Comparison of ENCODE assay signal across 8 mouse cellular contexts in genomic region chr15:31315630-31316231, GRCm38 (mm10). TPM values are rescaled to one million over a fixed set of nuclear protein-coding genes. Genes with fewer than 3 reads are reported as not detected.
DNase-seq lines count a peak whose midpoint lies in the region; ATAC-seq lines count a peak whose summit lies in the region.

No protein-coding gene starts in this region.

- no peak overlapping the region for H3K4me2 ChIP-seq in hindbrain, embryonic 11.5 days (replicated peaks; ENCODE audit: low read depth, low read length)

- no peak overlapping the region for H3K4me3 ChIP-seq in hindbrain, embryonic 11.5 days (ENCODE audit: low read depth, low read length)

- WGBS in hindbrain, embryonic 11.5 days, result 6% methylated on average over 5 of the region's 5 CpGs

- DNase-seq in MEL-GATA-1-ER (ENCODE audit: extremely low read depth, low read depth), result peak; percentile 63
- peak; percentile 74 for DNase-seq in cerebellum, adult 8-10 months
- peak; percentile 46 to 80 for DNase-seq in frontal cortex, postnatal 10 days (ENCODE audit: low spot score in 2 of 2)
- peak; percentile 90 for DNase-seq in hindbrain, embryonic 11.5 days (ENCODE audit: low spot score)
- peak; percentile 81 for DNase-seq in layer of hippocampus, adult 9-11 months
- DNase-seq in lung, postnatal 25 days (ENCODE audit: low spot score), result peak; percentile 85
- peak; percentile 89 for DNase-seq in retina, postnatal 1 day
- DNase-seq in urinary bladder, postnatal 10 days (ENCODE audit: low spot score), result peak; percentile 65

- H3K4me1 ChIP-seq in hindbrain, embryonic 11.5 days (replicated peaks; ENCODE audit: control insufficient read depth, insufficient read depth, low read length), result peaks cover 3% of the 10 kb centered on the region; the same call in 1 of the 2 replicates

- H3K9me3 ChIP-seq in hindbrain, embryonic 11.5 days (ENCODE audit: control insufficient read depth, low read length), result no peaks in the 10 kb centered on the region

- H3K36me3 ChIP-seq in hindbrain, embryonic 11.5 days (ENCODE audit: control insufficient read depth, insufficient read depth, low read length), result no peaks in the 10 kb centered on the region

- no peak overlapping the region for H3K9ac ChIP-seq in hindbrain, embryonic 11.5 days (ENCODE audit: low read depth, low read length)

- no peak overlapping the region for H3K27ac ChIP-seq in hindbrain, embryonic 11.5 days (ENCODE audit: low read depth, low read length)

- peak; percentile 79; the same call in 1 of the 2 replicates for ATAC-seq in hindbrain, embryonic 11.5 days (ENCODE audit: low FRiP score)

- H3K27me3 ChIP-seq in hindbrain, embryonic 11.5 days (ENCODE audit: control insufficient read depth, insufficient read depth, low read length), result no peaks in the 10 kb centered on the region

RNA-seq across cellular contexts. Expression of gene Ankrd33b, which starts 51.8 kb away (rescaled TPM):
- polyA plus RNA-seq in hindbrain, embryonic 11.5 days (2014; fragmentation: Nextera tagmentation; extraction: Ambion mirVana), result 0.22 and 0.31 TPM in 2 replicates
